Mouse (Mus musculus) ES-Bruce4 (cell line): Measurements from ENCODE around the gene Lrpap1.

Experiments used
- CTCF ChIP-seq: IDR thresholded peaks from one replicate; pipeline ENCODE4 v1.8.1; 2011; ENCODE audit warnings: low read depth, low read length
- EP300 ChIP-seq: IDR thresholded peaks from 2 replicates; pipeline ENCODE4 v1.6.1; 2011; ENCODE audit warnings: low read depth, low read length; ENCODE audit not compliant: insufficient read depth
- POLR2A ChIP-seq: IDR thresholded peaks from one replicate; pipeline ENCODE4 v1.8.1; 2011; ENCODE audit warnings: low read length; ENCODE audit not compliant: insufficient read depth

- TF ChIP-seq POLR2A (no peak), CTCF (no peak), EP300 (no peak)
Observed at GRCm38 (mm10) chr5:35103086-35103485, 2.5 kb downstream of the Lrpap1 start.
